Mouse (Mus musculus) liver, postnatal 0 days (tissue): ENCODE results near the gene Zfp511.

ENCODE experiments used
- CTCF ChIP-seq: sonication (generic); IDR thresholded peaks from 2 replicates; pipeline ENCODE4 v1.5.1; 2016; ENCODE audit warnings: antibody characterized with exemption, low read depth
- EP300 ChIP-seq: IDR thresholded peaks from 2 replicates; pipeline ENCODE4 v1.6.1; 2016; ENCODE audit warnings: antibody characterized with exemption, low read depth, mild to moderate bottlenecking

- TF ChIP-seq CTCF (peak; percentile 43), EP300 (no peak)
Measured at GRCm38 (mm10) chr7:140082242-140082678, 46.1 kb downstream of the Zfp511 start, which contains the start of gene Caly.
